Mouse (Mus musculus): ENCODE measurements at regions not wholly inside any gene's neighbourhood (a gene's known extent, or its start where the extent isn't known, plus 50 kb on each side); places are given as distances from the start of the nearest gene placed in this dataset.

DNA sequence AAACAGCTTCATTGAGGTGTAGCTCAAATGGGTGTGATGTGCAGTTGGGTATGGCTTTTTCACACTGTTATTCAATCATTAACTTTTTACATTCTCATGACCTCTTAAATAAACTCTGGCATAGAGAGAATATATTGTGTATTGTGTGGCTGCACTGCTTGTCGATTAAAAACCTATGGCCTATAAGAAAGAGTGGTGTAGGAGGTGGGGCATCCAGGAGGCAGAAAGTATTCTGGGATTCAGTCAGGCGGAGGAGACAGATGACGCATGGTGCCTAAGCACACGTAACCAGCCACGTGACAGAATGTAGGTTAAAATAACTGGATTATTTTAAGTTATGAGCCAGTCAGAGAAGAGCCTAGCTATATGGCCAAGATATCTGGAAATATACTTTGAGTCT, 78.2 kb upstream of the Slc16a7 start:
- Histone ChIP-seq H3K27me3 (ENCODE audit: control insufficient read depth, insufficient read depth, low read length) (no peaks in the 10 kb centered on the region), H3K4me3 (replicated peaks; ENCODE audit: insufficient read depth, low read depth, low read length) (no peak overlapping the region), H3K4me1 (ENCODE audit: control insufficient read depth, insufficient read depth, low read length) (no peaks in the 10 kb centered on the region), H3K27ac (ENCODE audit: insufficient read depth, low read length) (no peak overlapping the region)
- WGBS, result 85% methylated on average over 5 of the region's 5 CpGs
- DNase-seq, result no peak
- TF ChIP-seq POLR2A (IDR thresholded peaks at IDR 0.05; ENCODE audit: borderline replicate concordance, insufficient read depth, low read length), result no peak
- no peak for TF ChIP-seq CTCF (IDR thresholded peaks at IDR 0.05; ENCODE audit: borderline replicate concordance, insufficient read depth, low read depth, low read length)

DNA sequence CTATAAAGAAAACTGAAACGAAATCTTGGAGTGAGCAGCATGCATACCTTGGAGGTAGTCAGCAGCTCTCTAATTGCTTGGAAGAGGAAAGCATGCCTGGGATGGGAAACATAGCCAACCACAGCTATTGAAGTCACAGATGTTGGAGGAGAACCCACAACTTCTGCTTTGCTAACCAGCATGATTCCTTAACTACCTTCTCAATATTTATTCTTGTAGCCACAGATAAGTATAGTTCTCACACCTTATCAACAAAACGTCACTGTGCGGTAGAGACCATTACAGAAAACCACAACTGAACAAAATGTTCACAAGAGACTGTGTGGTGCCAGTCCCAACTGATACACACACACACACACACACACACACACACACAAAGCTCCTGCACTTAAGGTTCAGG, 99.1 kb upstream of the Slc16a7 start:
- H3K4me1 ChIP-seq (ENCODE audit: control insufficient read depth, insufficient read depth, low read length), result no peaks in the 10 kb centered on the region
- H3K4me3 ChIP-seq (replicated peaks; ENCODE audit: insufficient read depth, low read depth, low read length), result no peak overlapping the region
- TF ChIP-seq CTCF (IDR thresholded peaks at IDR 0.05; ENCODE audit: borderline replicate concordance, insufficient read depth, low read depth, low read length) (no peak), POLR2A (IDR thresholded peaks at IDR 0.05; ENCODE audit: borderline replicate concordance, insufficient read depth, low read length) (no peak)
- no peak for DNase-seq
- H3K27ac ChIP-seq (ENCODE audit: insufficient read depth, low read length), result no peak overlapping the region
- no peaks in the 10 kb centered on the region for H3K27me3 ChIP-seq (ENCODE audit: control insufficient read depth, insufficient read depth, low read length)
- WGBS, result 84% methylated on average over 3 of the region's 3 CpGs

DNA sequence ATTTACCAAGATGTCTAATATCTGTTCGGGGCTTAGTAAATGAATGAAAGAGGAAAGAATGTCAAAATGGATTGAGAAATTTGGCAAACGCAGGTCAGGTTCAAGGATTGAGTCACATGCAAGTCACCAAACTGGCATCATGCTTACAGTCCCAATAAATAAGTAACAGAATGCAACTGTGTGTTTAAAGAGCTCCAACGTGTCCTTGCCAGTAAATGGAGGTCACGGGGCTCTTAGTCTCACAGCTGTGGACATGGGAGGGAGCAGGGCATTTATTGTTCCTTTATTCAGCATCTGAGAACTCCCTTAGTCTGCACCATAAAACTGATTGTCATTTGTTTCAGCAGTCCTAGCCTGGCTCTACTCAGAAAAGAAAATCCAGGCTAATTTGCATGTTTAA, 101.1 kb upstream of the Slc16a7 start:
- WGBS, result 48% methylated on average over 4 of the region's 4 CpGs
- Histone ChIP-seq H3K27ac (ENCODE audit: insufficient read depth, low read length) (no peak overlapping the region), H3K4me1 (ENCODE audit: control insufficient read depth, insufficient read depth, low read length) (no peaks in the 10 kb centered on the region), H3K4me3 (replicated peaks; ENCODE audit: insufficient read depth, low read depth, low read length) (no peak overlapping the region), H3K27me3 (ENCODE audit: control insufficient read depth, insufficient read depth, low read length) (no peaks in the 10 kb centered on the region)
- TF ChIP-seq CTCF (IDR thresholded peaks at IDR 0.05; ENCODE audit: borderline replicate concordance, insufficient read depth, low read depth, low read length) (no peak), POLR2A (IDR thresholded peaks at IDR 0.05; ENCODE audit: borderline replicate concordance, insufficient read depth, low read length) (no peak)
- DNase-seq, result no peak

DNA sequence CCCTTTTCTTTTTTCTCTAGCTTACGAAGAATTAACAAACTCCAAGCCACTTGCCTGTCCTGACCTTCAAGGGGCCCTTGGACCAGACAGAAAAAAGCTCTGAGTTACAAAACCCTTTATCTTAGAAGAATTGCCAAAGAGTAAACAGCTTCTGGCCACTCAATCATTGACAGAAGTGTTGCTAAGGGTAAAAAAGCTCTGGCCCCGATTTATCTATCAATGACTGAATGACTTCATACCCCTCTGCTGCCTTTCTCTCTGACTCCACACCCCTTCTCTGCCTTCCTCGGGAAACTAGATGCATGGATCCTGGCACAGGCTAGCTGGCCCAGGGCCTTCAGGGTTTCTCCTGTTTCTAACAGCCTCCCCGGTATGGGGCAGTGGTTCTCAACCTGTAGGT, 105.2 kb upstream of the Slc16a7 start:
- WGBS, result 72% methylated on average over 4 of the region's 4 CpGs
- DNase-seq, result no peak
- TF ChIP-seq CTCF (IDR thresholded peaks at IDR 0.05; ENCODE audit: borderline replicate concordance, insufficient read depth, low read depth, low read length) (no peak), POLR2A (IDR thresholded peaks at IDR 0.05; ENCODE audit: borderline replicate concordance, insufficient read depth, low read length) (no peak)
- Histone ChIP-seq H3K4me1 (ENCODE audit: control insufficient read depth, insufficient read depth, low read length) (no peaks in the 10 kb centered on the region), H3K27ac (ENCODE audit: insufficient read depth, low read length) (no peak overlapping the region), H3K4me3 (replicated peaks; ENCODE audit: insufficient read depth, low read depth, low read length) (no peak overlapping the region), H3K27me3 (ENCODE audit: control insufficient read depth, insufficient read depth, low read length) (no peaks in the 10 kb centered on the region)

DNA sequence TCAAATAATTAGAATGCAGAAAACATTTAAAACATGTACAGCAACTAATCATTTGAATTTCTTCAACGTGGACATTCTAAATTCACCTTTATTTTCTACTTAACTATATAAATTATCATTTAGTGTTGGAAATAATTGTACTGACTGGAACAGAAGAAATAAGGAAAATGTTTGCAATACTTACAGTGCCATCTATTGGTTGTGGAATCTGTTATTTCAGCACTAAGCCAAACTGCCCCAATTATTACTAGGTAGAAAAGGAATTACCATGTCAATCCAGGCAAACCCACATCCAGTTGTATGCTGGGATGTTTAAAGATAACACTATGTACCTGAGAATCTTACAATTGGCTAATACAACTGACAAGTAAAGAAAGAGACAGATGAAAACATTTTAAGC, 109.1 kb upstream of the Slc16a7 start:
- no peak for TF ChIP-seq POLR2A (IDR thresholded peaks at IDR 0.05; ENCODE audit: borderline replicate concordance, insufficient read depth, low read length)
- peak; percentile 23; the same call in 1 of the 2 replicates for TF ChIP-seq CTCF (IDR thresholded peaks at IDR 0.05; ENCODE audit: borderline replicate concordance, insufficient read depth, low read depth, low read length)
- Histone ChIP-seq H3K27me3 (ENCODE audit: control insufficient read depth, insufficient read depth, low read length) (no peaks in the 10 kb centered on the region), H3K4me1 (ENCODE audit: control insufficient read depth, insufficient read depth, low read length) (no peaks in the 10 kb centered on the region), H3K4me3 (replicated peaks; ENCODE audit: insufficient read depth, low read depth, low read length) (no peak overlapping the region), H3K27ac (ENCODE audit: insufficient read depth, low read length) (no peak overlapping the region)
- DNase-seq, result no peak
- WGBS, result 25% methylated on average over 1 of the region's 1 CpGs

DNA sequence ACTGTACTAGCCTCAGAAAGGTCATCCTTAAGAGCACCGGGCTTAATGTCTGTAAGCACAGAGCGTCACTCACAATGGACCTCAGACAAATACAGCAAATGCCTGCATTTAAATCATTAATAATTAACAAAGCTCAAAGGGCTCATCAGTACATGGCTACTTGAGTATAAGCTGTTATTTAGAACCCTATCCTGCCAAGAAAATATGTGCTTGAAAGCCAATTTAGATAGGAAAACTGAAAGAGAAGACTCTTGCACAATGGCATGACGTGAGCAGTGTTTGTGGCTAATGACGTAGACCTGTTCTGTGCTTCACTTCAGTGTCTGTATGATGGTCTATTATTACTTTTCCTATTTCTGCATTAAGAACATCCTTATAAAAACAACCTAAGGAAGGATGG, 111.1 kb upstream of the Slc16a7 start:
- TF ChIP-seq CTCF (IDR thresholded peaks at IDR 0.05; ENCODE audit: borderline replicate concordance, insufficient read depth, low read depth, low read length), result no peak
- no peak for TF ChIP-seq POLR2A (IDR thresholded peaks at IDR 0.05; ENCODE audit: borderline replicate concordance, insufficient read depth, low read length)
- H3K4me1 ChIP-seq (ENCODE audit: control insufficient read depth, insufficient read depth, low read length), result no peaks in the 10 kb centered on the region
- 92% methylated on average over 4 of the region's 4 CpGs for WGBS

DNA sequence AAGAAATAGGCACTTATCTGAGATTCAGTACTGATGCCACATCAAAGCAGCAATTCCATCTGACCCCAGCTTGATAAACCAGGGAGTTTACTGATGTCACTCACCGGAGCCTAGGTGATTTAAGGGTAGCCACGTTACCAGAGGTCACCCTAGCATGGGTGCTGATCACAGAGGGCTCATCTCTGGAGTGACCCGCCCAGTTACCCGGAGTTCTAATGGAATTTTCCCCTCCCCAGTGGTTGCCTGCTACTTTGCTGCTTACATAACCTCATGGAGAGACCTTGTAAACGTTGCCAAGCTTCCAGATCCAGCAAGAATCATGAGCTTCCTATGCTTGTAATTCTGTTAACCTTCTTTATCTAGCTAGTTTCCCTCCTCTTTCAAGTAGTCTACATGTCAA, 125.8 kb upstream of the Slc16a7 start:
- Histone ChIP-seq H3K4me3 (replicated peaks; ENCODE audit: insufficient read depth, low read depth, low read length) (no peak overlapping the region), H3K4me1 (ENCODE audit: control insufficient read depth, insufficient read depth, low read length) (no peaks in the 10 kb centered on the region), H3K27ac (ENCODE audit: insufficient read depth, low read length) (no peak overlapping the region), H3K27me3 (ENCODE audit: control insufficient read depth, insufficient read depth, low read length) (no peaks in the 10 kb centered on the region)
- WGBS, result 78% methylated on average over 5 of the region's 5 CpGs
- no peak for DNase-seq
- TF ChIP-seq POLR2A (IDR thresholded peaks at IDR 0.05; ENCODE audit: borderline replicate concordance, insufficient read depth, low read length) (no peak), CTCF (IDR thresholded peaks at IDR 0.05; ENCODE audit: borderline replicate concordance, insufficient read depth, low read depth, low read length) (no peak)

More for the DNA sequence above, 111.1 kb upstream of the Slc16a7 start:
- Histone ChIP-seq H3K27ac (ENCODE audit: insufficient read depth, low read length) (no peak overlapping the region), H3K4me3 (replicated peaks; ENCODE audit: insufficient read depth, low read depth, low read length) (no peak overlapping the region), H3K27me3 (ENCODE audit: control insufficient read depth, insufficient read depth, low read length) (no peaks in the 10 kb centered on the region)
- no peak for DNase-seq

DNA sequence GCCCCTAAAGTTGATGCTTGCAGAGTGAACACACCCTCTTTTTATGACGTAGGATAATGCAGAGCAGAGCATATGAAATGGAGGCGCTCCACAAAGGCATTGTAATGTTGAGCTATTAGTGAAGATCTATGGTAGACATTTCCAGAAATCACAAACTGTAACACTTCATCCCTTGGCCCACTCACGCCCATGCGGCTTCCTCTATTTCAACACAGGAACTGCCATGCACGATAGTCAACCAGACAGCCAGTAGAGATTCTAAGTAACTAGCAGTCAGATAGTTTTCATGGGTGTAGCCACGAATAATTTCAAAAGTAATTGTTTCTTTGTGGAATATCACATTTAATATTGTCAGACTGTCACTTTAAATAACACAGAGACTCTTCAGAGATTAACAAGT, 141.6 kb upstream of the Slc16a7 start:
- H3K27me3 ChIP-seq (ENCODE audit: control insufficient read depth, insufficient read depth, low read length), result no peaks in the 10 kb centered on the region
- no peak overlapping the region for H3K4me3 ChIP-seq (replicated peaks; ENCODE audit: insufficient read depth, low read depth, low read length)
- no peak overlapping the region for H3K27ac ChIP-seq (ENCODE audit: insufficient read depth, low read length)
- no peak for DNase-seq
- 91% methylated on average over 6 of the region's 6 CpGs for WGBS
- H3K4me1 ChIP-seq (ENCODE audit: control insufficient read depth, insufficient read depth, low read length), result no peaks in the 10 kb centered on the region
- no peak for TF ChIP-seq CTCF (IDR thresholded peaks at IDR 0.05; ENCODE audit: borderline replicate concordance, insufficient read depth, low read depth, low read length)
- TF ChIP-seq POLR2A (IDR thresholded peaks at IDR 0.05; ENCODE audit: borderline replicate concordance, insufficient read depth, low read length), result no peak
